Mouse (Mus musculus) cerebellum, postnatal 36 days (tissue): ENCODE results near the gene Ndc1.
"Not testable (repeated sequence)": the region's sequence is repeated elsewhere in the genome, so short reads cannot be mapped to it uniquely, and the experiment has no call there.

ENCODE experiments used
- DNase-seq, 2 experiments: peaks; one replicate each; pipeline ENCODE4 v3.0.0; 2021 to 2022; ENCODE audit warnings: mixed read lengths in 2 of 2

Gene Ndc1

DNA sequence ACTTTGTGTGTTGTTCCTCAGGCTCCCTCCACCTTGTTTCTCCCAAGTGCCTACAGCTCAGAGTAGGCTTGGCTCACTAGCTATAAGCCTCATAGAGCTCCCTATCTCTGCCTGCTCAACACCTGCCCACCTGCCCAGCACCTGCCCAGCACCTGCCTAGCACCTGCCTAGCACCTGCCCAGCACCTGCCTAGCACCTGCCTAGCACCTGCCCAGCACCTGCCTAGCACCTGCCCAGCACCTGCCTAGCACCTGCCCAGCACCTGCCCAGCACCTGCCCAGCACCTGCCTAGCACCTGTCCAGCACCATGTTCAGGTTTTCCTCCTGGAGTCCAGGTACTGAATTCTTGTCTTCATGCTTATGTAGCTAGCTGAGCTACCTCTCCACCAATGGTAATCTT, 1.2 kb upstream of the Ndc1 start:
- DNase-seq = not testable (repeated sequence)

- DNase-seq = no peak
Measured at GRCm38 (mm10) chr4:107372304-107372703, 4.7 kb downstream of the Ndc1 start.

DNA sequence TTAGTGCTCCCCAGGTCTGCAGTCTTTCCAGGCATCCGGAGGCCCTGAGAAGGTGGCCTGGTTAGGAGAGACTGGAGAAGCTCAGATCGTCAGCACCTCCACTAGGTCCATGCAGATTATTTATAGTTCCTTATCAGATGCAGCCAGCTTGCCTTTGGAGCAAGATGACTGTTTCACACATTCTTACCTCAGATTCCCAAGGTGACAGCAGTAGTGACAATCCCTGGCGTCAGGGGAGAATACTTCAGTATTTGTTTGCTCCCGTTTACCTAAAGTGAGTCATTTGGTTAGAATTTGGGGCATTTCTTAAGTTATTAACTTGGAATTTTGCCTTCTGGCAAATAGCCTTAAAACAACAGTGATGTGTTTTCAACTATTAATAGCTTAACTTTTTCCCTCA, 7.1 kb downstream of the Ndc1 start:
- DNase-seq = no peak

GRCm38 (mm10) chr4:107378954-107379353, 11.4 kb downstream of the Ndc1 start:
- no peak for DNase-seq

- no peak for DNase-seq
Measured at GRCm38 (mm10) chr4:107380871-107381270, 13.3 kb downstream of the Ndc1 start.

- DNase-seq = peak; percentile 38
Measured at GRCm38 (mm10) chr4:107387038-107387437, 19.5 kb downstream of the Ndc1 start.

DNA sequence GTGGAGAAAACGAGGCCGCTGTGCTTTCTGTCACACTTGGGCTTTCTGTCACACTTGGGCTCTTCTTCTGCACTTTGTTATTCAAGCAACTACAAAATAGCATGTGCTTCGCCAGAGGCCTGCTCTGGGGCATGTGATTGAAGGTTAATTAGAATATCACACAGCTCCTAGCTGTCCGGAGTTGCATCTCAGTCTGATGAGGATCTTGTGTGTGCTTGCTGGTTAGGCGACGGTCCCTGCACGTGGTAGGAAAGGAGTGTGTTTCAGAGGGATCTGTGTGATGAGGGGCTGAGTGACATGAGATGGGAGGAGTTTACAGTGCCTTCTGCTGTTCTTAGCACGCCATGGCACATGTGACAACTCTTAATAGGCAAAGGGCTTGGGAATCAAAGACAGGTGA, 19.9 kb downstream of the Ndc1 start:
- no peak for DNase-seq

DNA sequence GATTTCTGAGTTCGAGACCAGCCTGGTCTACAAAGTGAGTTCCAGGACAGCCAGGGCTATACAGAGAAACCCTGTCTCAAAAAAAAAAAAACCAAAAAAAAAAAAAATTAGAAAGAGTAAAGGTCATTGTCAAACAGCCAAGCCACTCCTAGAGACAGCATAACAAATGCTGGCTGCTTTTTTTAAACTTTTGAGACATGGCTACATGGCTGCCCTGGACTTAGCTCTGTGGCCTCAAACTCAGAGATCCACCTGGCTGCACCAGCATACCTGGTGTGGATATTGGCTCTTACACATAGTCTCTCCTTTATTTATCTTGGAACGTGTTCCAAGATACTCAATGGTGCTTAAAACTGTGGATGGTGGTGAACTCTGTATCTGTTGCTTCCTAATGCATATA, 20.7 kb downstream of the Ndc1 start:
- DNase-seq = no peak

GRCm38 (mm10) chr4:107389345-107389744, 21.8 kb downstream of the Ndc1 start:
- no peak for DNase-seq

DNA sequence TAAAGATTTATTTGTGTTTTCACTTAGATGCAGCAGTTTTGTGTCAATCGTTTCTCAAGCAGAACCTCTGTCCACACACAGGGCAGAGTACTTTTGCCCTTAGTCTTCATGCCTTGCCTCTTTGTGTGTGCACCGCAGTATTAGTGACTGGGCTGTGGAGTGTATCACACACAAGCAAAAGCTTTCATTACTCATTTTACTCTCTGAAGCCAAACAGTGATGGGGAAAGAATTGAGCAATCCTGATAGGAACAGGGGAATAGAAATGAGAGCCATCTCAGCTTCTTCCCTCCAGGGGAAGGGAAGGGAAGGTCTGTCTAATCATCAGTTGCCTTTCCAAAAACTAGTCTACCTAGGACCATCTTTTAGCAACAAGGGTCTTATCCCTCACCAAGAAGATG, 26.2 kb downstream of the Ndc1 start:
- DNase-seq = no peak

GRCm38 (mm10) chr4:107420202-107420601, 52.6 kb downstream of the Ndc1 start:
- no peak for DNase-seq

DNA sequence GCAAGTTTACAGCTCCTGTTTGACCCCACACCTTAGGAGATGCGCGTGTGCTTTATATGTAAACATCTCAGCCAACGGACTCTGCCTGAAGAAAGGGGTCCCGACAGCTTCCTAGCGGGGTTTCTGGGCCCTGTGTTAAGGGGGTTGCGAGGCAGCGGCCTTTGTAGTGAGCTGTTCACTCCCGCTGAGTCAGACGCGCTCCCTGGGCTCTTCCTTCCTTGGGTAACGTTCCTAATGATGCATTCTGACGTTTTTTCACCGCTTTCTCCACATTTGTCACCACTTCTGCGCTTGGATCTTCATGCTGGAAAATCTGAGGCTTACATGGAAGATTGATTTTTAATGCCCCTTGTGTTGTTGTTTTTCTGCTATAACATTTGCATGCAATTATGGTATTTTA, 54.1 kb downstream of the Ndc1 start:
- no peak for DNase-seq

- peak; percentile 11 to 39 for DNase-seq
Measured at GRCm38 (mm10) chr4:107422176-107422575, 54.6 kb downstream of the Ndc1 start.

- no peak for DNase-seq
Measured at GRCm38 (mm10) chr4:107425616-107426015, 58.0 kb downstream of the Ndc1 start.

DNA sequence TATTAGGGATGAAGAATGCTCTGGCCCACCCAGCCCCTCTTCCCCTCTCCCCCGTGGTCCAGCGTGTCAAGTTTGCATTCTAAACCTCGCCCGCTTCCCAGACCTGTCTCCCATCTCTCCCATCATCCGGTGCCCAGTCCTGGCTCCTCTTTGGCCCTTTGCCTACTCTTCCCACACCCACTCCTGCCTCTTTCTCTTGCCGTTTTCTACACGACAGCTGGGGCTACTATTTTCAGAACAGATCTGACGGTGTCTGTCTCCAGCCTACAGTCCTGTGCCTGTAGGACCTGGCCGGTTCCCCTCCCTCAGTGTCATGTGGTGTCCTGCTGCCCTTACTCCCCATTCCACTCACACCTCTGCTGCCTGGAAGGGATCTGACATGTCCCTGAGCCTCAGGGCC, 59.0 kb downstream of the Ndc1 start:
- peak; percentile 7 for DNase-seq

- DNase-seq = no peak
Measured at GRCm38 (mm10) chr4:107432717-107433116, 65.1 kb downstream of the Ndc1 start.

DNA sequence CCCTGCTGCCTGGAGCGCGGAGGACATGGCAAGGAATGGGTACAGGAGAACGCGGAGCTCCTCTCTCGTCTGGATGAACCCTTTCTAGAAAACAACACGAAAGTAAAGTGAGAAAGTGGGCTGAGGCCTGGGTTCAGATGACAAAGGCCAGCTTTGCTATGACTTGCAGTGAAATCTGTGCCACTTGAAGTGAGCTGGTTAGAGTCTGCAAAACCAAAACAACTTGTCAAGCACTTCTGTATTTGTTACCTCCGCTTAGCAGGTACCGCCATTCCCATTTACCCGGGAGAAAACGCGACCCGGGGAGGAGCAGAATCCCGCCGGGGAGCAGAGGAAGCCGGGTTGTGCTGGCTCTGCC, 66.4 kb downstream of the Ndc1 start:
- DNase-seq = no peak

DNA sequence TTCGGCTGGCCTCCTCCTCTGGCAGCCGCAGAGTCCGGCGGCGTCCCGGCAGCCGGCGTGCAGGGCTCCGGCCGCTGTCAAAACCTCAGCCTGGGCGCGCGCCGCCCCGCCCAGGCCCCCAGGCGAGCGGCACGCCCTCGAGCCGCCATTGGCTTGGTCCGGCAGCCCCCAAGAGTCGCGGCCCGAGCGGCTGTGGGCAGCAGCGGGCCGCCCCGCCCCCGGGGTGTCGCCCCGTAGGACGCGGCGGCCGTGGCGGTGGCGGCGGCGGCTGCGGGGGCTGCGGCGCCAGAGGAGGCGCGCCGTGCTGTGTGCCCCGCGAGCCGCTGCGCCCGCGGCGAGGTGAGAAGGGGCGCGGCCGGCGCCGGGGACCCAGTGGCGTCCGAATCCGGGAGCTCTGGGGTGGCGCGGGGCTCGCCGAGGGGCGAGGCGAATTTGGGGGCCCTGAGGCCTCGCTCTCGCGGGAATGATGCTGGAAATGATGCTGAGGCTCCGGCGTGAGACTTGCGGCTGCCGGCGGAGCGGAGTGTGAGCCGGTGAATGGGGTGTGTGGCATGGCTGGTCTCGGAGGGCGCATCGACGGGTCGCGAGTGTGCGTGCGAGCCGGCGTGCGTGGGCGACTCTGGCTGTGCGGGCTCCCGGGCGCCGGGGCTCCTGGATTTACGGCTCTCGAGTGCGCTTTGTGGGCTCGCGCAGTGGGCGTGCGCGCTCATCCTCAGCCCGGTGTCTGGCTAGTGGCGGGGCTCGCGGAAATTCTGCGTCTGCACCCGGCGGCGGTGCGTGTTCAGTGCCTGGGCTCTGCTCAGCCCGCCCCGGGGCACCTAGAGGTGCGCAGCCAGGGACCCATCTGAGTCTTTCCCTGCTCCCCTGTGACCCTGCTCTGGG, 67.0 kb downstream of the Ndc1 start, which contains the start of gene Glis1:
Gene Glis1 (plus strand): TSS at position 236 of the 882 bp plus-strand sequence.
- peak; percentile 8 to 21 for DNase-seq

GRCm38 (mm10) chr4:107435238-107435946, 67.8 kb downstream of the Ndc1 start:
- no peak for DNase-seq

- no peak for DNase-seq
Measured at GRCm38 (mm10) chr4:107436476-107436875, 68.9 kb downstream of the Ndc1 start.

DNA sequence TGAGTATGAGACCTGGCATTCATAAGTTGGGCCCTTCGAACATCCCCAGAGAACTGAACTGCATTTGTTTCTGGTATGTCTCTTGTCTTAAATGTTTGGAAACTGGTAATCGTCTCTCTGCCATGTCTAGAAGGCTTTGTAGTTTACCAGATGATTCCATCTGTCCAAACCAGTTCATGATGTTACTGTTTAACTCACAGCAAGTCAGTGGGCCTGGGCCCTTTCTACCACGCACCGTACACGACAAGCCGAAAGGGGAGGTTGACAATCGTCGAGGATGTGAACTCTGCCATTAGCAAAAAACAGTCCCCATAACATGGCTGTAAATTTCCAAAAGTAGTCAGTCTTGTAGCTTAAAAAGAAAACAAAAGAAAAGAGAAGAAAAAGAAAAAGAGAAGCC, 71.2 kb downstream of the Ndc1 start:
- DNase-seq = no peak

GRCm38 (mm10) chr4:107440306-107440705, 72.7 kb downstream of the Ndc1 start:
- DNase-seq = no peak

DNA sequence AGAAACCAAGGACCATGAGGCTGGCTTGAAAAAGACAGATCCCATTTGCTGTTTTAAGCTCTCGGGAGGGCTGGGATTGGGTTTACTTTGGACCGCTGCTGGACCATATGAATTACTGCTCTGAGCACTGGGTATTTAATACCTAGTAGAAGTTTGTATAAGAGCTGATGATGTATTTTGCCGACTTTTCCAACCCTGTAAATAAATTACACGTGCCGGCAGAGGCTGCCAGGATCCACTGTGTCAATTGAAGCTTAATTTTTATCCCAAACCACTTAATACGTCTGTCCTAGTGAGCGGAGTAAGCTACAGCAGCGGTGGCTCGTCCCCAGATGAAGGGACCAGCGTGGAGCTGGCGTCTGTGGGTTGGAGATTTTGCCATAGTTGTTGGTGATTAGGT, 74.7 kb downstream of the Ndc1 start:
- DNase-seq = no peak

- no peak for DNase-seq
Measured at GRCm38 (mm10) chr4:107442891-107443483, 75.4 kb downstream of the Ndc1 start.
